Mouse (Mus musculus): ENCODE data around the gene Wdhd1. TPM values are rescaled to one million over a fixed set of nuclear protein-coding genes. Genes with fewer than 3 reads are reported as not detected.

Wdhd1 gene
- total RNA-seq, 2 experiments from 2014 or later, result 5.7 TPM

DNA sequence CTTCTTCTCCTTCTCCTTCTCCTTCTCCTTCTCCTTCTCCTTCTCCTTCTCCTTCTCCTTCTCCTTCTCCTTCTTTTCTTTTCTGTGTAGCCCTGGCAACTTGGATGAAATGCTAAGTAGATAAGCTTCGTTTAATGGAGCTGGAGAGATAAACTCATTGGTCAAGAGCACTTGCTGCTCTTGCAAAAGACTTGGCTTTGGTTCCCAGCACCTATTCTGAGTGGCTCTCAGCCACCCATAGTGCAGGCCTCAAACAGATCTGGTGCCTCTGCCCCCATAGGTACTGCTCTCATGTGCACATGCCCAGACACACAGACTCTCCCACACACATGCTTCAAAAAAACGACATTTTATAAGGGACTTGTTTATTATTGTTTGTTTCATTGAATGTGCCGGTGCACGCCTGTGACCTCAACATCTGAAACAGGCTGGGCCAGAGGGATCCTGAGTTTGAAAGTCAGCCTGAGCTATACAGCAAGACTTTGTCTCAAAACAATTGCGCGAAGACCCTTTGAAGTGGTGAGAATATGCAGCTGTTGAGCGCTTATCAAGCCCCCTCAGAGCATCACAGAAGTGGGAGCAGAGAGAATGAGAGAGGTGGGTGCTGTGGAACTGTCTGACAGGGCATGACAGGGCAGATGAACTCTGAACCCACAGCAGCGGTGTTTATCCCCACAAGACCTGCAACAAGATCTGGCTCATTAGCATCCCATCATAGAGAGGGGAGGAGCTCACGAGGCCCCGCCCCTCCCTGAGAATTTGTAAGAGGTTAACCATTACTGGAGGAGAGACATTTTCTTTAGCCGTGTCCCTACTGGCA is 53.8 kb downstream of the Wdhd1 start:
- DNase-seq (ENCODE audit: low spot score in 2 of 2), result no peak

DNA sequence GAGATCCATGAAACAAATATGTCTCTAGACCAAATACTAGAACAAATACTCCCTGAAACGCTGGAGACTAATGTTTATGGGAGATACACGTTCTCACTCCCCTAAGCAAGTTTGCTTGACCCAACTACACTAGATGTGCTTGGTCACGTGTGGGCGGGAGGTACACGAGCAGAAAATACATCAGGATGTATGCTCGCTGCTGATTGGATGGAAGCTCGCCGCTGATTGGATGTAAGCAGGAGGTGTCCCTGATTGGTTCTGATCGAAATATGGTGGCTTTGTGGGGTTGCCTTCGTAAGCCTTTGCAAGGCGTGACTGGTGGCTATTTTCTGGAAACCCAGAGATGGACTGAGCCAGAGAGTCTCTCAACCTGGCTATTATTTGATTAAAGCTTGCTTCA is 55.1 kb downstream of the Wdhd1 start:
- DNase-seq (ENCODE audit: low spot score in 2 of 2), result no peak

- no peak for DNase-seq (ENCODE audit: low spot score in 2 of 2)
Measured at GRCm38 (mm10) chr14:47220231-47221025, 56.2 kb downstream of the Wdhd1 start.

DNA sequence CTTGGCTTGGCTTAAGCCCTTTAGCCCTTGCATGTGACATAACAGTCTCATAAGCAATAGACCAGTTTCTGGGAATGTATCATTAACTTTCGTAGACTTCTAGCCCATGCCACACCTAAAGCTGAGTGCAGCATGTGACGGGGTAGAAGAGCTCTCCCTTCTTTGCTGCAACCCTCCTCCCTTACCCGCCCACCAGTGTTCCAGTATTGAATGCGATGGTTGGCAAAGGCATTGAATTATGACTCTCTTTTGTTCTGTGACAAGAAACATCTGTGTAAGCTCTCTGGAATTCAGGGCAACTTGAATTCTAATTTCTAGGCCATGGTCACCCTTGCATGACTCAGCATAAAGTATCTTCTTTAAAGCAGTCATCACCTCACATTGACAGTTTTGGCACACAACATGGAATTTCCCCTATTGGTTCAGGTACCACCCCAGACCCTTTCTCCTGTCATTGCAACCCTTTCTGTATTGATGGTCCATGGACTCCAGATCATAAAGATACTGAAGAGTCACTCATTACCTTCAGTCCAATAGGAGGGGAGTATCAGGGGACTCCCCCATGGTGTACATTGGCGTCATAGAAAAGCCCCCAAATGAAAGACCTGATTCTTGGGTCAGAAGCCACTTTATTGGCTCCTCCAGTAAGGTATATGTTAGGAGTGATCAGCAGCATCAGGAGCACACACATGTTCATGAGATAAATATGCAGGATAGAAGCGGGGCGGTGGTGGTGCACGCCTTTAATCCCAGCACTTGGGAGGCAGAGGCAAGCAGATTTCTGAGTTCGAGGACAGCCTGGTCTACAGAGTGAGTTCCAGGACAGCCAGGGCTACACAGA is 57.7 kb downstream of the Wdhd1 start:
- no peak for DNase-seq (ENCODE audit: low spot score in 2 of 2)

GRCm38 (mm10) chr14:47216541-47216940 is 60.1 kb downstream of the Wdhd1 start:
- DNase-seq (ENCODE audit: low spot score in 2 of 2), result no peak

- no peak for DNase-seq (ENCODE audit: low spot score in 2 of 2)
Measured at GRCm38 (mm10) chr14:47214367-47214766, 62.3 kb downstream of the Wdhd1 start.

DNA sequence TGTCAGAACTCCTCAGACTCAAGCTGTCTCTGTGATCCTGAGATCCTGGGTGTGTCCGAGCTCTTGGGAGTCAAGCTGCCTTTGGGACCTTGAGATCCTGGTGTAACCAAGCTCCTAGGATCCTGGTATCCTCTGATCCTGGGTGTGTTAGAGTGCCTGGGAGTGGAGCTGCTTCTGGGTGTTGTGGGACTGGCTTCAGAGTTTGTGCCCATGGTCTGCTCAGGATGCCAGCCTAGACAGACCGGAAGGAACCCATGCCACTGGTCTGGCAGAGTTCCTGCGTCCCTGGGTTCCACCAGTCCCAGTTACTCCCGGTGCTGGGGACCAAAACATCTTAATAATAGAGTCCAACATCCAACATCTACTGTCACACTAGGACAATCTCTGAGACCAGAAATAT is 63.4 kb downstream of the Wdhd1 start:
- DNase-seq (ENCODE audit: low spot score in 2 of 2), result no peak

- DNase-seq (ENCODE audit: low spot score in 2 of 2), result no peak
Measured at GRCm38 (mm10) chr14:47209669-47210164, 66.9 kb downstream of the Wdhd1 start.

GRCm38 (mm10) chr14:47208564-47209493 is 67.8 kb downstream of the Wdhd1 start:
- DNase-seq (ENCODE audit: low spot score in 2 of 2), result no peak

- no peak for DNase-seq (ENCODE audit: low spot score in 2 of 2)
Measured at GRCm38 (mm10) chr14:47206601-47207000, 70.1 kb downstream of the Wdhd1 start.

GRCm38 (mm10) chr14:47205270-47205972 is 71.2 kb downstream of the Wdhd1 start:
- no peak for DNase-seq (ENCODE audit: low spot score in 2 of 2)

- no peak for DNase-seq (ENCODE audit: low spot score in 2 of 2)
Measured at GRCm38 (mm10) chr14:47197340-47197739, 79.3 kb downstream of the Wdhd1 start.

DNA sequence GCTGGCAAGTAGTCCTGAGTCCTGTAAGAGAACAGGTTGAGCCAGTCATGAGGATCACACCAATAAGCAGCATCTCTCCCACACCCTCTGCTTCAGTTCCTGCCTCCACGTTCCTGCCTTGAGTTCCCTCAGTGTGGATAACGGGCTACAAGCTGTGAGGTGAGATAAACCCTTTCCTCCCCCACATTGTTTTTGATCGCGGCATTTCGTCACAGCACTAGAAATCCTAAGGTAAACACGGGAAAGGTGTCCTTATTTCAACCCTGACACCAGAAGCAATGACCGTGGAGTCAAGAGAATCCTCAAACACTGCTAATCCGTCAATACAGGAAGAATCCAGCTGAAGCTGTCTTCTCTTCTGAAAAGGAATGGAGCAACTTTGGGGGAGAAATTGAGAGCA is 79.9 kb downstream of the Wdhd1 start:
- DNase-seq (ENCODE audit: low spot score in 2 of 2), result no peak

GRCm38 (mm10) chr14:47194096-47194495 is 82.6 kb downstream of the Wdhd1 start:
- DNase-seq (ENCODE audit: low spot score in 2 of 2), result no peak

DNA sequence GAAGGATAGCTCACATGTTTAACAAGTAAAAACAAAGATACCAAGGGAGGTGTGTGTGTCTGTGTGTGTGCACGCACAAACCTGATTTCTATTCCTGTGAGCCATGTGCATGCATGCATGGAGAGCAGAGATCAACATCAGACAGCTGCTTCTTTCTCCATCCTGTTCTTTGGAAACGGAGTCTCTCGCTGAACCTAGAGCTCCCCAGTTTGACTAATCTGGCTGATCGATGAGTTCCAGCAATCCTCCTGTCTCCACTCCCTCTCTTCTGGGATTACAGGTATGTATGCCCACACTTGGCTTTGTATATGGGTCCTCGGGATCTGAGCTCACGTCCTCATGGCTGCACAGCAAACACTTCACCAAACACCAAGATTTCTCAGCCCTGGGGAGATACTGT is 83.2 kb downstream of the Wdhd1 start:
- DNase-seq (ENCODE audit: low spot score in 2 of 2), result no peak

- no peak for DNase-seq (ENCODE audit: low spot score in 2 of 2)
Measured at GRCm38 (mm10) chr14:47191861-47192260, 84.8 kb downstream of the Wdhd1 start.
